Mouse (Mus musculus): ENCODE measurements around the gene Egfem1. TPM values are rescaled to one million over a fixed set of nuclear protein-coding genes. Genes with fewer than 3 reads are reported as not detected.

Egfem1 gene
- total RNA-seq, 1 experiment from 2014 or later = 0.46 TPM

GRCm38 (mm10) chr3:29135176-29136064, 53.6 kb downstream of the Egfem1 start:
- no peak for DNase-seq

- no peak for DNase-seq
Measured at GRCm38 (mm10) chr3:29136065-29136955, 54.5 kb downstream of the Egfem1 start.

DNA sequence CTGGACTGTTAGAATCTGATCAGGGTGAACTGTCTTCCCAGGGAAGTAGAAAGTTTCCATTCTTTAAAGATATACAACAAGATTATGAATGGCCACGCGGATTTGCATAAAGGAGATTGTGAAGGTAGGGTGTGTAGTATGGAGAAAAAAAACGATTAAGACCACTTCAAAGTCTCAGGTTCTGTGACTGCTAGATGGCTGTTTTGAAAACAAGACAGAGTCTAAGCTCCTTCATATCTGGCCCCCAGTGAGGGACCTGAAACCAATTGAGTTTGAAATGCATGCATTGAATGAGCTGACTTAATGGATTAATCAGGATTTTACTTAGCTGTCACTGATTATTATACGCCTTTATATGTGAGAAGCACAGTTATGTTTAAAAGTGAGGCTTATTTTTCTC, 86.6 kb downstream of the Egfem1 start:
- no peak for DNase-seq

DNA sequence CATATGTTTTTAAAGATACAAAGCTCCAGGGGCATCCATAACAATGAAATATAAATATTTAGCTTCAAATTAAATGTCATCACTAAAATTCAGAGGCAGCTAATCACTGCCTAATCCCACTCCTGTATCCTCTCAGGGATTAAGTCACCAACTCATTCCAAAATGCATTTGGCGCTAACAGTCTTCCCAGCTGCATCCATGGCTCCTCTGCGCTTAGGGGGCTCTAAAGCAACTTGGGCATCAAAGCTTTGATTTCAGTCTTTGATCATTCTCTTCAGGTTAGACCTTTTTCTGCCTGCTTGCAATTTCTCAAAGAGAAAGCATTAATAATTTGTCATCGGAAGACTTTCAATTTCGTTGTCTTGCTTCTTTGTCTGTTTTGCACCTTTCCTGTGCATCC, 87.2 kb downstream of the Egfem1 start:
- DNase-seq = no peak

GRCm38 (mm10) chr3:29176991-29177390, 95.2 kb downstream of the Egfem1 start:
- DNase-seq = no peak

DNA sequence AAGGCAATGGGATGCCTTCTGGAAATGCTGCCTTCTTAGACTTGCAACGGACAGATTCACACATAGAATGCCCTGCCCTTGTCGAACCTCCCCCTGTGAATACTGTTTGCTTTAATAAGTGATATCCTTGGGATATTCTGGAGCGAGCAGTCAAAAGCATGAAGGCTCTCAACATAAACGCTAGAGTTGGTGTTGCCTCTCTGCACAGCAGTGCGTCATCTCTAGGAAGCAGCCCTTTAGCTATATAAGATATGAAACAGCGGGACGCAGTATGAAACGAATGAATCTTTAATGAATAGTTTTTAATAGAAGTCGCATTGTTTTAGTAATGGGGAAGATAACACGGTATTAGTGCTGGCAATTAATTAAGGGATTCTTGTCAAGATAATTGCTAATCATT, 101.2 kb downstream of the Egfem1 start:
- no peak for DNase-seq

DNA sequence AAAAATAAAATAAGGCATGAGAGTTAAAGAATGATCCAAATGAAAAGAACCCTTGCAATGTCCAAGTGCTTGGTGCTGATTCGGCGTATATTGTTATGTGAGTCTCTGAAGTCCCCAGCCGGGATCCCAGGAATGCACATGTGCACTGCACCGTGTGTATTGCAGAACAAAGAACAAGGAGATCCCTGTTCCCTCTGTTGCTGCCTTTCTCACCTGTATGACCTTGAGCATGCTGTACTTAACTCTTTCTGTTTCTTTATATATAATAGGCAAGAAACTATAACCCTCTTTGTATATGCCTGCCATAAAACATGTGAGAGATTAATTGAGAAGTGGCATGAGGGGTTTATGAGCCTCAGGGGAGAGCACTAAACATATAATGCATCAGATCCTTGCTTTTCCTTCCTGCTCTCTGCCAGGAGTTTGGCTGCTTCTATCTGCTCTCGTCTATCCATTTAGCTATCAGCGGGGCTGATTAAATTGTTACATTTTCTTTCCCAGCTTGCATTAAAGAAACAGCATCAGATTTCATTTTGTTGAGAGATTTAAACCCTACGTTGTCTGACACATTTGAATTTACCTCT, 101.9 kb downstream of the Egfem1 start:
- no peak for DNase-seq

DNA sequence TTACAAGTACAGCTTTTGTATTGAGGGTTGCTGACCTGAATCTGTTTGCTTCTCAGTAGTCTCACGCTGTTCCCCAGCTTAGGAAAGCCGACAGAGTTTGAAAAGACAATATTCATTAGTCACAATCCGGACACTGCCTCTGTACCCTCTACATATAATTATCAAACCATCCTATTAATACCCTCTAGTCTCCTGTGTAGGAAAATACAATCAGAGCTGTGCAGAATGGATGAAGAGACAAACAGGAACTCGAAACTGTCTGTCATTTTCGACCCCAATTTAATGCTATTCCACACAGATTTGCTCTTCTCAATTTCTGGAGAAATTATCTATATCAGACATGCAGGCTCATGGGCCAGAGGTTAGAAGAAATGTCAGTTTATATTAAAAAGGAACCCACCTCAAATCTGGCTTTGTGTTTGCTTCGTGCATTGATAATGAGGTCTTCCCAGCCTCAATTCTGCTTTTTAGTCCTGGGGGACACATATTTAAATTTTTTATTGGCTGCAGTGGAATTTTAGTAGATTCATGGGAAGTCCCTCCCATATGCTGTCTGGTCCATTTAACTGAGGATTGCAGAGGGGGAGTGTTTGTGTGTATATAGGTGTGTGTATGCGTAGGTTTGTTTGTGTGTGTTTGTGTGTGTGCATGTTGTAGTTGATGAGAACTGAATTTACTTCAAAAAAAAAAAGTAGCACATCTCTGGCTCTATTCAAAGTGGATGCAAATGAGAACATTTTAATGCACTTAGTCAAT, 102.8 kb downstream of the Egfem1 start:
- DNase-seq = no peak

GRCm38 (mm10) chr3:29190263-29190662, 108.4 kb downstream of the Egfem1 start:
- DNase-seq = no peak

DNA sequence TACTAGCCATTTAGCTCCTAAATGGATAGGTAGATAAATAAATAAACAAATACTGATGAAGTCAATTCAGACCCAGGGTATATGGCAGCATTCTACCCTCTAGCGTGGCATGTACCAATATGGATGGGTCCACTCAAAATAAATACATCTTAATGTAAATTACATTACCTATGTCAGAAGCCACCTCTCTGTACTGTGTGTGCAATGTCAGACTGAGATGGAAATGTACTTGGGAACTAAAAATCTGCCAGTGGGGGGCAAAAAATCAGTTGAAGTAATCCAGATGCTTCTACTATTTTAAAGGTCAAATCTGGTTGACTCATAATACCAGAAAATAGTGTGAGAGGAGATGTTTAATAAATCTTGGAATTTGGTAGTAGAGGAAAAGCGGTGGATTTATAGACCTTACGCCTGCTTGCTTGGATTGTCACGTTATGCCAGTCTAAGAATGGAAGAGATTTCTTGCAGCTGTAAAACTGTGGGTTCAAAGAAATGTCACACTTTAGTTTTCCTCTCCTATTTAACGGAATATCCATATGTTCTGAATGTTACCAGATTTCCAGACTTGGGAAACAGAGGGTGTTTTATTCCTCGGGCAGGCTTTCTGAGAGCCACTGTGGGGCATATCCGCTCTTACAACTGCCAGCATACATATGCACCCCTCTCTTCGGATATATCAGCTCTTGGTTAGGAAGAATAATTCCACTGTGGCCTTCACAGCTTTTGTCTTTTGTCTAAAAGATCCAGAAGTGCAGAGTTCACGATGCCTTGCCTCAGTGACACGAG, 116.1 kb downstream of the Egfem1 start:
- DNase-seq = no peak

- no peak for DNase-seq
Measured at GRCm38 (mm10) chr3:29200601-29201000, 118.8 kb downstream of the Egfem1 start.

DNA sequence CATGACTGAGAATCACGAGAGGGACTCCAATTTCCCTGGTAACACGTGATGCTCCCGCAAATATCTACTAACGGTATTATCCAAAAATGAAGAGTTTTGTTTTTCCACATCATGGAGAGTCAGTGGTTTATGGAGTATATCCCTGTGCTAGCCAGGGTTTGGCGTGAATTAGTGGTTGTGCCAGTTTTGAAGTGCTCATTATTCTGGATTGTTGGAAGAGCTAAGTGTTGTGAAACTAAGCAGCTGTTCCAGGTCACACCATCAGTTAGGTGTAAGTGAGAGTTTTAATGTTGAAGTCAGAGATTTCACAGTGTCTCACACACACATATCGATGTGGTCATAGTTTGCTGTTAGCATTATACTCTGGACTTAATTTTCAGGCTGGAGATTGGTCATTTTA, 120.7 kb downstream of the Egfem1 start:
- no peak for DNase-seq

DNA sequence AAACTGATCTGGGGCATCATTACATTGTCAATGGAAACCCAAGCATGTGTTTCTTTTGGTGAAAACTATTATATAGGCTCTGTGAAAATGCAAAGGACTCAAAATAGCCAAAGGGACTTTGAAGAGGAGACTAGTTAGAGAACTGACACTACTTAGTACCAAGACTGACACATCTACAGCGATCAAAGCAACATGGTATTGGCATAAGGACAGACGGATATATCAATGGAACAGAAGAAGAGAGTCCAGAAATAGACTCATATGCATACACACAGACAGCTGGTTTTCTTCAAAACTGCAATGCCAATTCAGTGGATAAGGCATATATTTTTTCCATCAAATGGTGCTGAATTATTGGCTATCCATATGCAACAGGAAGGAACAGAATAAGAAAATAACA, 140.6 kb downstream of the Egfem1 start:
- DNase-seq = no peak

DNA sequence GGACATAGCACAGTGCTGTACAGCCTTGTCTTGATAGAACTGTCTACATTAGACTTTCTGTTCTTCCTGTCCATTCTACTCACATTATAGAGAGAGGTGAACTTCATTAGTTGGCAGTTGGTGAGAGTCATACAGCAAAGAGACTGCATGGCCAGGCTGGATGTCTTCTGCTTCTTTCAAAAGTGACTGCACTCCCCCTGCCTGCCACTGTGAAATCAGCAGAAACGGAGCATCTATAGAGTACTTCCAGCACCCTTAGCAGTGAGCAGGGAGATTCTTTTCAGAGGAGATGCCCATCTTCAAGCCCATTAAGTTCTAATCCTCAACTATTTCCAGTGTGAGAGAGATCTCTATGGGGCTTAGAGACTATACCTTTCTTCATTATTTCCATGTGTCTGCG, 147.9 kb downstream of the Egfem1 start:
- no peak for DNase-seq

GRCm38 (mm10) chr3:29235477-29235876, 153.7 kb downstream of the Egfem1 start:
- DNase-seq = no peak

GRCm38 (mm10) chr3:29236517-29236916, 154.7 kb downstream of the Egfem1 start:
- DNase-seq = no peak

- DNase-seq = no peak
Measured at GRCm38 (mm10) chr3:29243600-29243999, 161.8 kb downstream of the Egfem1 start.

- DNase-seq = no peak
Measured at GRCm38 (mm10) chr3:29291633-29292032, 209.8 kb downstream of the Egfem1 start.

GRCm38 (mm10) chr3:29292251-29292650, 210.4 kb downstream of the Egfem1 start:
- no peak for DNase-seq

GRCm38 (mm10) chr3:29293230-29293629, 211.4 kb downstream of the Egfem1 start:
- DNase-seq = no peak

DNA sequence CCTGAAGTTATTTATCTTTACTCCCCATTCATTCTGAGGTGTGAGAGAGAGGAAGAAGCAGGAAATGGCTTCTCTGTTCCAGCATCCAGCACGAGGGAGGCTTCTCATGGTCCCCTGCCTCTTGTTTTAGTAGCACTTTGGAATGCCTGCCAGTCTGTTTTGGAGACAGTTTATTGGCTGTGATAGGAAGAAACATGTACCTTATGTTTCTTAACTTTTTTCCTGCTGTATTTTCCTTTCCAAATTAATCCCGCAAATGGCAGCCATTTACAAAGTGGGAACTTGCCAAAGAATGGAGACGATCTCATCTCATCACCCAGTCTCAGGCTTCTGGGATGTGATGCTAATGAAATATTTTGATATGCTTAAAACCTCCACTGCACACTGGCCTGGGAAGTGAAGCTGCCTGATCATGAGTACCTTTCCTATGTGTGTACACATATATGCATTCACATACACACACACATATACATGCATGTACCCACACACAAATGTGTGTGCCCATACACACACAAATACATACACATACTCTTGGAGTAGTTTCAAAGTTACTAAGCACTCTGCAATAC, 260.5 kb downstream of the Egfem1 start:
- no peak for DNase-seq

Data from adrenal gland, postnatal 25 days (tissue).